ENCODE assay signal across 23 mouse cellular contexts in genomic region chr5:24797858-24798257, GRCm38 (mm10). TPM values are rescaled to one million over a fixed set of nuclear protein-coding genes. Genes with fewer than 3 reads are reported as not detected.
A peak's percentile ranks its signal among the peaks of the same experiment; 100 is the strongest.
DNase-seq lines count a peak whose midpoint lies in the region; ATAC-seq and TF ChIP-seq lines count a peak whose summit lies in the region.
"Had no signal": no experiment of that assay in that cellular context is flagged by ENCODE, and none has a peak within 500 bp of the region (broad histone marks: within the 10 kb centered on the region; RNA-seq: fewer than 3 reads in every experiment).

No protein-coding gene starts in this region.

- ATAC-seq in forebrain, postnatal 0 days = no peak
- no peak for ATAC-seq in forebrain, embryonic 15.5 days (replicated peaks)
- peak; percentile 63; the same call in 1 of the 2 replicates for ATAC-seq in limb, embryonic 12.5 days (ENCODE audit: insufficient number of reproducible peaks, insufficient read depth, low FRiP score, low TSS enrichment, low read depth)
- ATAC-seq in midbrain, embryonic 16.5 days = no peak
- no peak for ATAC-seq in CD4-positive, CD25-positive, alpha-beta regulatory T cell, adult 4 months
- ATAC-seq: forebrain, embryonic 14.5 days; intestine, embryonic 16.5 days had no signal

- H3K4me3 ChIP-seq in forebrain, postnatal 0 days (ENCODE audit: low read depth, low read length) = no peak overlapping the region
- no peak overlapping the region for H3K4me3 ChIP-seq in forebrain, embryonic 15.5 days
- no peak overlapping the region for H3K4me3 ChIP-seq in limb, embryonic 12.5 days (replicated peaks)
- no peak overlapping the region for H3K4me3 ChIP-seq in limb, embryonic 10.5 days
- H3K4me3 ChIP-seq in midbrain, embryonic 16.5 days (ENCODE audit: low read depth, low read length) = no peak overlapping the region
- H3K4me3 ChIP-seq: embryonic facial prominence, embryonic 15.5 days; erythroblast, embryonic 14.5 days; forebrain, embryonic 10.5 days; heart, embryonic 13.5 days; hindbrain, embryonic 15.5 days had no signal

- H3K36me3 ChIP-seq in forebrain, postnatal 0 days (ENCODE audit: insufficient read depth) = peaks cover 7% of the 10 kb centered on the region
- H3K36me3 ChIP-seq in forebrain, embryonic 15.5 days = peaks cover 7% of the 10 kb centered on the region; the same call in 1 of the 2 replicates
- H3K36me3 ChIP-seq in limb, embryonic 12.5 days = peaks cover 7% of the 10 kb centered on the region
- peaks cover 18% of the 10 kb centered on the region for H3K36me3 ChIP-seq in limb, embryonic 10.5 days
- no peaks in the 10 kb centered on the region; the same call in 1 of the 2 replicates for H3K36me3 ChIP-seq in midbrain, embryonic 16.5 days (ENCODE audit: control insufficient read depth, insufficient read depth, low read length)

- no peaks in the 10 kb centered on the region for H3K9me3 ChIP-seq in forebrain, postnatal 0 days (ENCODE audit: low read length)
- no peaks in the 10 kb centered on the region for H3K9me3 ChIP-seq in forebrain, embryonic 15.5 days
- H3K9me3 ChIP-seq in limb, embryonic 12.5 days = no peaks in the 10 kb centered on the region
- H3K9me3 ChIP-seq in limb, embryonic 10.5 days (replicated peaks) = no peaks in the 10 kb centered on the region
- no peaks in the 10 kb centered on the region for H3K9me3 ChIP-seq in midbrain, embryonic 16.5 days (replicated peaks; ENCODE audit: control insufficient read depth, low read length, poor library complexity, severe bottlenecking)
- H3K9me3 ChIP-seq: embryonic facial prominence, embryonic 15.5 days; forebrain, embryonic 10.5 days; heart, embryonic 13.5 days; hindbrain, embryonic 15.5 days had no signal

- H3K4me1 ChIP-seq in forebrain, postnatal 0 days (ENCODE audit: insufficient read depth) = no peaks in the 10 kb centered on the region
- H3K4me1 ChIP-seq in forebrain, embryonic 15.5 days = no peaks in the 10 kb centered on the region
- H3K4me1 ChIP-seq in limb, embryonic 12.5 days (replicated peaks) = peaks cover 24% of the 10 kb centered on the region
- peaks cover 6% of the 10 kb centered on the region; the same call in 1 of the 2 replicates for H3K4me1 ChIP-seq in limb, embryonic 10.5 days
- H3K4me1 ChIP-seq in midbrain, embryonic 16.5 days (ENCODE audit: control insufficient read depth, insufficient read depth, low read length) = no peaks in the 10 kb centered on the region
- H3K4me1 ChIP-seq: forebrain, embryonic 10.5 days; hindbrain, embryonic 15.5 days had no signal

- H3K4me2 ChIP-seq in forebrain, postnatal 0 days (ENCODE audit: low read depth) = no peak overlapping the region
- H3K4me2 ChIP-seq in forebrain, embryonic 15.5 days (replicated peaks) = no peak overlapping the region
- H3K4me2 ChIP-seq in limb, embryonic 12.5 days = no peak overlapping the region
- H3K4me2 ChIP-seq in midbrain, embryonic 16.5 days (ENCODE audit: low read length) = no peak overlapping the region
- H3K4me2 ChIP-seq: embryonic facial prominence, embryonic 15.5 days; heart, embryonic 13.5 days; hindbrain, embryonic 15.5 days had no signal

- no peak overlapping the region for H3K9ac ChIP-seq in forebrain, postnatal 0 days
- H3K9ac ChIP-seq in forebrain, embryonic 15.5 days (replicated peaks) = no peak overlapping the region
- H3K9ac ChIP-seq in limb, embryonic 12.5 days (replicated peaks) = no peak overlapping the region
- no peak overlapping the region for H3K9ac ChIP-seq in midbrain, embryonic 16.5 days (ENCODE audit: low read depth, low read length)
- H3K9ac ChIP-seq: embryonic facial prominence, embryonic 15.5 days; heart, embryonic 13.5 days; hindbrain, embryonic 15.5 days had no signal

- 64% methylated on average over 7 of the region's 7 CpGs for WGBS in forebrain, postnatal 0 days
- 55% methylated on average over 7 of the region's 7 CpGs for WGBS in forebrain, embryonic 15.5 days
- WGBS in limb, embryonic 12.5 days = 32% methylated on average over 7 of the region's 7 CpGs
- WGBS in limb, embryonic 10.5 days = 64% methylated on average over 7 of the region's 7 CpGs
- WGBS in midbrain, embryonic 16.5 days = 65% methylated on average over 7 of the region's 7 CpGs

- no peak overlapping the region for H3K27ac ChIP-seq in forebrain, postnatal 0 days (ENCODE audit: low read depth, low read length)
- no peak overlapping the region for H3K27ac ChIP-seq in forebrain, embryonic 15.5 days (replicated peaks)
- H3K27ac ChIP-seq in limb, embryonic 12.5 days = no peak overlapping the region; the same call in 1 of the 2 replicates
- H3K27ac ChIP-seq in limb, embryonic 10.5 days = no peak overlapping the region
- no peak overlapping the region for H3K27ac ChIP-seq in midbrain, embryonic 16.5 days (ENCODE audit: low read length)
- H3K27ac ChIP-seq: embryonic facial prominence, embryonic 15.5 days; forebrain, embryonic 10.5 days; heart, embryonic 13.5 days; hindbrain, embryonic 15.5 days had no signal

- DNase-seq in forebrain, postnatal 0 days = peak; percentile 6
- no peak for DNase-seq in limb, embryonic 10.5 days (ENCODE audit: low spot score)
- DNase-seq in forelimb bud, embryonic 11.5 days (ENCODE audit: low read depth, low spot score) = peak; percentile 28
- DNase-seq: cerebellum, adult 18-20 months; cerebellum, adult 9-11 months; cerebellum, postnatal 36 days; gastrocnemius, postnatal 14 days had no signal

- TF ChIP-seq CTCF in forebrain, postnatal 0 days (IDR thresholded peaks at IDR 0.05; ENCODE audit: low read depth) = no peak

- H3K27me3 ChIP-seq in forebrain, postnatal 0 days (ENCODE audit: insufficient read depth, low read length) = no peaks in the 10 kb centered on the region
- H3K27me3 ChIP-seq in forebrain, embryonic 15.5 days = no peaks in the 10 kb centered on the region
- no peaks in the 10 kb centered on the region for H3K27me3 ChIP-seq in limb, embryonic 12.5 days
- no peaks in the 10 kb centered on the region for H3K27me3 ChIP-seq in limb, embryonic 10.5 days (ENCODE audit: low read depth, poor library complexity, severe bottlenecking)
- no peaks in the 10 kb centered on the region for H3K27me3 ChIP-seq in midbrain, embryonic 16.5 days (ENCODE audit: control insufficient read depth, insufficient read depth, low read depth, low read length)
- H3K27me3 ChIP-seq: CH12.LX; embryonic facial prominence, embryonic 15.5 days; heart, embryonic 13.5 days; hindbrain, embryonic 15.5 days had no signal

RNA-seq across cellular contexts. Expression of gene Crygn, which starts 40.0 kb away (rescaled TPM):
- 0.33 TPM in 1 of 2 replicates, not detected in the other for total RNA-seq in forebrain, postnatal 0 days (2014; rRNA removed)
- polyA plus RNA-seq in forebrain, postnatal 0 days (2015; fragmentation: Nextera tagmentation; extraction: Ambion mirVana) = 2.1 and 4.9 TPM in 2 replicates
- 1.8 TPM in 2 replicates for polyA plus RNA-seq in forebrain, embryonic 15.5 days (2015; fragmentation: Nextera tagmentation; extraction: Ambion mirVana)
- polyA plus RNA-seq in limb, embryonic 12.5 days (2016; fragmentation: Nextera tagmentation; extraction: Ambion mirVana) = 1.6 TPM in 1 of 2 replicates, not detected in the other
- 0.79 and 1.1 TPM in 2 replicates for polyA plus RNA-seq in limb, embryonic 10.5 days (2016; fragmentation: Nextera tagmentation; extraction: Ambion mirVana)
- polyA plus RNA-seq in midbrain, embryonic 16.5 days (2015; fragmentation: Nextera tagmentation; extraction: Ambion mirVana) = 1.4 and 2.1 TPM in 2 replicates
- 1 to 10 TPM in 1 of 2 experiments, not detected in 1; 1.8 TPM for polyA plus RNA-seq in CD4-positive, CD25-positive, alpha-beta regulatory T cell, adult 4 months (2017; shearing (Covaris generic))
- total RNA-seq: gastrocnemius, adult 18-20 months had no signal
- polyA plus RNA-seq: adrenal gland, adult 2 months; C2C12; embryonic facial prominence, embryonic 11.5 days; erythroblast, embryonic 14.5 days had no signal

RNA-seq across cellular contexts. Expression of gene Rheb, which starts 44.6 kb away (rescaled TPM):
- total RNA-seq in forebrain, postnatal 0 days (2014; rRNA removed) = 117 and 133 TPM in 2 replicates
- polyA plus RNA-seq in forebrain, postnatal 0 days (2015; fragmentation: Nextera tagmentation; extraction: Ambion mirVana) = 335 and 342 TPM in 2 replicates
- 231 and 243 TPM in 2 replicates for polyA plus RNA-seq in forebrain, embryonic 15.5 days (2015; fragmentation: Nextera tagmentation; extraction: Ambion mirVana)
- polyA plus RNA-seq in limb, embryonic 12.5 days (2016; fragmentation: Nextera tagmentation; extraction: Ambion mirVana) = 199 and 201 TPM in 2 replicates
- polyA plus RNA-seq in limb, embryonic 10.5 days (2016; fragmentation: Nextera tagmentation; extraction: Ambion mirVana) = 179 and 186 TPM in 2 replicates
- 255 and 277 TPM in 2 replicates for polyA plus RNA-seq in midbrain, embryonic 16.5 days (2015; fragmentation: Nextera tagmentation; extraction: Ambion mirVana)
- 10 to 100 TPM; 72.8 to 96.1 TPM for polyA plus RNA-seq in CD4-positive, CD25-positive, alpha-beta regulatory T cell, adult 4 months (2017; shearing (Covaris generic))
